Mouse (Mus musculus): ENCODE data around the gene Aurka. TPM values are rescaled to one million over a fixed set of nuclear protein-coding genes. Genes with fewer than 3 reads are reported as not detected.

Gene Aurka
- 16.7 and 42.4 TPM in 2 replicates for polyA plus RNA-seq (2012; ENCODE audit: low replicate concordance)

DNA sequence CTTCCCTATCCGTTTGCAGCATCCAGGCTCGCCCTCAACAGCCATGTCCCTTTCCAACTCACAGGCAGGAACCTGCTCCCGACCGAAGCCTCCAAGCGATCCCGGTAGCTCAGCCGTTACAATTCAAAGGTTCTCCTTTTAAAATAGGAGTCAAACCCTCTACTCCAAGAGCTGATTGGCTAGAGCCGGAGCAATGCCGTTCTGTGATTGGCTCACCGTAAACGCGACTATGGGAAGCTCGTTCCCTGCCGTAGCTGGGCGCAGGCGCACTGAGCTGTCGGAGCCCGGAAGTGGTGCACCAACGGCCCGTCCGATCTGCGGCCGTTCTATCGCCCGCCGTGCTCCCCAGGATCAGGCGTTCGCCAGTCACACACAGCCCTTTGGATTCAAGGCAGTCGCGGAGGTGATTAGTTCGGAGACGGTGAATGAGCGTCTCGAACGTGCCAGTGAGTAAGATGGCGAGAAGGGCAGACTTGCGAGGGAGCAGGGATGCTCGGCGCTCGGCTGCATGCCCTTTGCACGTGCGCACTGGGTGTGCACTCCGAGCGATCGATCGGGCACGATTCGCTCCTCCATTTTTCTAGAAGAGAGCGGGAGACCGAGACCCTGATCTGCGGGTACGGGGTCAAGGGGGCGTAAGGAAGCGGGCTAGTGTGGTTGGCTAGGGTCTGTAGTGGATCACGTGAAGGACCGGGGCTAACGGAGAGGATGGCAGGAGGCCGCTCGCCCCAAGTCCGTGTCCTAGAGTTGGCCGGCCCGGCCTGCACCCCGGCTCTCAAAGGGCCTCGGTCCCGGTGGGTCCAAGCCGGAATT, at the start of gene Aurka, which contains the start of gene Cstf1:
Aurka (minus strand) TSS at position 125 of the 813 bp plus-strand sequence.
Cstf1 (plus strand) TSS at position 271 of the 813 bp plus-strand sequence.

DNA sequence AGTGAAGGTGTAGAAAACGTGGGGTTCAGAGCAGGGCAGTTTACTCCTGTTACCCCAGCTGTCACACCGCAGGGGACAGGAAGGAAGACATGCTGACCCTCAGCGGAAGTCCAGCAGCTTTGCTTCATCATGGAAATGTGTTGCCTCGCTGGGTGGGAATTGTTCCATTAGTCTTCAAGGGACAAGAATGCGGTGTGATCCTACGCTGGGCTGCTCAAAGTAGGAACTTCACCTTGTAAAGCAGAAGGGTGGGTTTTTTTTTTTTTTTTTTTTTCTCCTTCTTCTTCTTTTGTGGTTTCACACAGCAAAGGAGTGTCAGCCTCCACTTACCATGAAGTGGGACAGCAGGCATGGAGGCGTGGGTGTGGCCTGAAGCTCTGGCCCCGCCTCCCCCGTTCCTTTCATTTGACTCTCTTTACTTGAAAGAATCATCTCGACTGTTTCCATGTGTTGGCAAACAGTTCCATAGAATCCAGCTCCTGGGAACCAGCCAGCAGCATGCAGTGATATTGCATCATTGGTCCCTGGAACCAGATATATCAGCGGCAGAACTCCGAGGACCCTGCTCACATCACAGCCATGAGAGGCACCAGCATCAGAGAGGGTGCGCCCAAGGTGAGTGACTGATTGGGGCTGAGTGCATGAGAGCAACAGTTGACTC, 23.2 kb upstream of the Aurka start, which contains the start of gene Cass4:
Cass4 (plus strand) TSS at position 404 of the 661 bp plus-strand sequence.

DNA sequence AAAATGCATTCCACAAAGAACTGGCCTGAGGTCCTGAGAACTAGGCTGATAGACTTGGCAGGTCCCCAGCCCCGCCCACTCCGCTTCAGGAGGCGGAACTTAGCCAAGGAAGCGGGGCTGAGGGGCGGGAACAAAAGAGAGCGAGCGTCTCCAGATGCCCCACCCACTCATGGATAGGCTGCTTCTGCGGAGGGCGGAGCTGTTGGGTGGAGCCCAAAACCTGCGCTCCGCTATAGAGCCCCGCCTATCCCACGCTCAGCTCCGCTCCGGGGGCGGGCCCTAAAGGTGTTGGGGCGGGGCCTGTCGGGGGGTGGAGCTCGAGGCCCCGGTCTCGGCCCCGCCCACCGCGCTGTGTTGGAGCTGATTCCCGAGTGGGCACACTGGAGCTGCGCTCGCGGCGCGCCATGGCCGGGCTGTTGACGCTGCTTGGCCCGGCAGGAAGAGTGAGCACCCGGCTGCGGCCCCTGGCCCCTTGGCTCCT, 25.0 kb downstream of the Aurka start, which contains the start of gene Fam210b:
Fam210b (plus strand) TSS at position 308 of the 481 bp plus-strand sequence.

Other genes with a start within 250 kb of the Aurka start
- not detected in 2 replicates for gene Mc3r, start 122.0 kb downstream of the Aurka start, polyA plus RNA-seq (2012; ENCODE audit: low replicate concordance)
- gene Fam210b, start 25.0 kb downstream of the Aurka start, polyA plus RNA-seq (2012; ENCODE audit: low replicate concordance): 39.8 and 42.5 TPM in 2 replicates
- 3.8 and 19.3 TPM in 2 replicates for gene Cstf1, start 146 bp upstream of the Aurka start, polyA plus RNA-seq (2012; ENCODE audit: low replicate concordance)
- gene Cass4, start 23.3 kb upstream of the Aurka start, polyA plus RNA-seq (2012; ENCODE audit: low replicate concordance): 0.17 and 0.36 TPM in 2 replicates
- gene Rtf2, start 70.0 kb upstream of the Aurka start, polyA plus RNA-seq (2012; ENCODE audit: low replicate concordance): 14.3 and 25.4 TPM in 2 replicates
- gene Gcnt7, start 88.1 kb upstream of the Aurka start, polyA plus RNA-seq (2012; ENCODE audit: low replicate concordance): not detected in 2 replicates
- gene Fam209, start 102.0 kb upstream of the Aurka start, polyA plus RNA-seq (2012; ENCODE audit: low replicate concordance): not detected in 2 replicates
- not detected in 2 replicates for gene Tfap2c, start 179.1 kb upstream of the Aurka start, polyA plus RNA-seq (2012; ENCODE audit: low replicate concordance)